Mouse (Mus musculus): Measurements from ENCODE around the gene Ccr7. TPM values are rescaled to one million over a fixed set of nuclear protein-coding genes. Genes with fewer than 3 reads are reported as not detected.
A peak's percentile ranks its signal among the peaks of the same experiment; 100 is the strongest.

Gene Ccr7
- polyA plus RNA-seq, 1 experiment, result 2.0 TPM

DNA sequence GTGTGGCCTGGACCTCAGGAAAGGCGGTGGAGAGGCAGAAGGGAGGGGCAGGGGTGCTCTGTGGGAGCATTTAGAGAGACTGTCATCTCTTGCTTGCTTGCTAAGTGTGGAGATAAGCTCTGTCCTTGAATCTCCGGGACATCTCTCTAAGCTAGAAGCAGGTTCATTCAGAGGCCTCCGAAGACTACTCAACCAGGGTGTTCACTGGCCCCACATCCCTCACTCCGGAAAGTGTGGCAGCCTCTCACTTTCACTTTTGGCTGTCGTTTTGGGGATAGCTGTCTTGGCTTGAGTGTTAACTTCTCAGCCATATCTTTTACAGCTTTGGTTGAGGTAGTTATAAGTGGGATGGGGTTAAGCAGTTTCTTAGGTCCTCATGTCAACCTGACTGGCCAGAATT is 10.4 kb downstream of the Ccr7 start:
- Histone ChIP-seq H3K27me3 (ENCODE audit: control insufficient read depth, insufficient read depth, low read length) (no peaks in the 10 kb centered on the region), H3K36me3 (ENCODE audit: control insufficient read depth, insufficient read depth, low read length) (no peaks in the 10 kb centered on the region), H3K4me1 (ENCODE audit: control insufficient read depth, insufficient read depth, low read length) (no peaks in the 10 kb centered on the region), H3K4me3 (ENCODE audit: control insufficient read depth, low read depth, low read length) (peak overlapping the region; percentile 66), H3K27ac (ENCODE audit: control insufficient read depth, insufficient read depth, low read depth, low read length) (no peak overlapping the region)
- no peak for TF ChIP-seq POLR2A (IDR thresholded peaks at IDR 0.05; ENCODE audit: control insufficient read depth, low read depth, low read length)
- no peak for TF ChIP-seq CTCF (IDR thresholded peaks at IDR 0.05; ENCODE audit: control insufficient read depth, insufficient read depth, insufficient replicate concordance, low read depth, low read length)

DNA sequence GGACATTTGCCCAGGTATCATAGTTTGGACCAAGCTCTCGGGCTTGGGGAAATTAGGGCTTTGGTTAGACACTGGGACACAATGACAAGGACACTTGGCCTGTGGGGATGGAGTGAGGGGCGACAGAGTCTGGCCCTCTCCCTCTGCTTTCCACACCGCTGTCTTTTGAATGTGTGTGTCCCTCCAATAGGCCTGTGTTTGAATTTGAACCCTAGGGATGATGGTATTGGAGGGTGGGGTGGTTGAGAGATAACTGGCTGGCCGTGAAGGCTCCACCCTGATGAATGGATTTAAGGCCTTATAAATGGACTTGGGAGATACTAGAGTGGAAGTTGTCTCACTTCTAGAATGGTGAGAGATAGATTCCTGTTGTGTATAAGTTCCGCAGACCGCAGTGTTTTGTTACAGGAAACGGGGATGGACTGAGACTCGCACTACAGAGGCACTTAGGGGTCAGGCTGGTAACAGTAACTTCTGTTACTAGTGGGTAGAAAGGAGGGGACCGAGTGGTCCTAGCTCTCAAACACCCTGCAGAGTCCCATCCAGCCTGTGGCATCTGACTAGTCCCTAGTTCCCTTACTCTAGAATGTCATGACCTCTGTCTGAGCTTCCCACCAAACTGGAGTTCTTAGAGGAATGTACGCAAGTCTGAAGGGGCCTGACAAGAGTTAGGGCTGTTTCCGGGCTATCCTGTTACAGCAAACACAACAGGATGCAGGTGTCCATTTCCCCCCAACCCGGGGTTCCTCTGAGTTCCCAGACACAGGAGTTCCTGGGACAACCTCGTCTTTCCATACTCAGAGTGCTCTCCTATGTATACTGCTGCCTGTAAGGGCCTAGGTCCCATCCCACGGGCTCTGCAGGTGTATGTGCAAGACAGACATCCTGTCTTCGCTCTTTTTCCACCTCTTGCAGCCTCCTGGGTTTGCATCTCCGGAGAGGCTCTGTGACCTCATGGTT is 11.5 kb downstream of the Ccr7 start:
- H3K36me3 ChIP-seq (ENCODE audit: control insufficient read depth, insufficient read depth, low read length), result no peaks in the 10 kb centered on the region
- H3K27me3 ChIP-seq (ENCODE audit: control insufficient read depth, insufficient read depth, low read length), result no peaks in the 10 kb centered on the region
- H3K4me3 ChIP-seq (ENCODE audit: control insufficient read depth, low read depth, low read length), result no peak overlapping the region
- no peaks in the 10 kb centered on the region for H3K4me1 ChIP-seq (ENCODE audit: control insufficient read depth, insufficient read depth, low read length)
- no peak overlapping the region for H3K27ac ChIP-seq (ENCODE audit: control insufficient read depth, insufficient read depth, low read depth, low read length)
- TF ChIP-seq CTCF (IDR thresholded peaks at IDR 0.05; ENCODE audit: control insufficient read depth, insufficient read depth, insufficient replicate concordance, low read depth, low read length), result no peak
- no peak for TF ChIP-seq POLR2A (IDR thresholded peaks at IDR 0.05; ENCODE audit: control insufficient read depth, low read depth, low read length)

DNA sequence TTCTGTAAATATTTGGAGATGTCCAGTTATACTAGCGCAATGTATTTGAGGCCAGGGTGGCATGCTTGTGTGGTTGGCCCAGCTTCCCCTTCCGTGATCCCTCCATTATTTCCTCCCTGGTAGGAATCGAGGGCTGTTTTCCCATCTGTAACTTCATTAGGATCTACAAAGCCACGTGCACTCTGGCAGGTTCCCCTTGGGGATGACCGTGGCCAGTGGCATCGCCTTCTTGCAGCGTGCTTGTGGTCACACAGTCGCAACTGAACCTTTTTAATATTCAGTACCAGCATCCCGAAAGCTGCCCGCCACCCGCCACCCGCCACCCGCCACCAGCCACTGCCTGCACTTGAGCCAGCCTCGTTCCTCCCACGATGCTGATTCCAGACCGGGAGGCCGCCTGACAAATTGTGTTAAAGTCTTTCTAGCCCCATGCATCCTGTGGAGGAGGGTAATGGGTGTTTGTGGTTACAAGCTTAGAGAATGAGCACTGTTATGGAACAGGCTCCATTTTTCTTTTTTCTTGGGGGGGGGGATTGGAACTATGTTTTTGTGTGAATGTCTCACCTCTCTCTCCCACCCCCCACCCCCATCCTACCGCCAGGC is 12.3 kb downstream of the Ccr7 start:
- Histone ChIP-seq H3K4me1 (ENCODE audit: control insufficient read depth, insufficient read depth, low read length) (no peaks in the 10 kb centered on the region), H3K36me3 (ENCODE audit: control insufficient read depth, insufficient read depth, low read length) (no peaks in the 10 kb centered on the region), H3K27ac (ENCODE audit: control insufficient read depth, insufficient read depth, low read depth, low read length) (no peak overlapping the region), H3K27me3 (ENCODE audit: control insufficient read depth, insufficient read depth, low read length) (no peaks in the 10 kb centered on the region), H3K4me3 (ENCODE audit: control insufficient read depth, low read depth, low read length) (no peak overlapping the region)
- no peak for TF ChIP-seq POLR2A (IDR thresholded peaks at IDR 0.05; ENCODE audit: control insufficient read depth, low read depth, low read length)
- no peak for TF ChIP-seq CTCF (IDR thresholded peaks at IDR 0.05; ENCODE audit: control insufficient read depth, insufficient read depth, insufficient replicate concordance, low read depth, low read length)

DNA sequence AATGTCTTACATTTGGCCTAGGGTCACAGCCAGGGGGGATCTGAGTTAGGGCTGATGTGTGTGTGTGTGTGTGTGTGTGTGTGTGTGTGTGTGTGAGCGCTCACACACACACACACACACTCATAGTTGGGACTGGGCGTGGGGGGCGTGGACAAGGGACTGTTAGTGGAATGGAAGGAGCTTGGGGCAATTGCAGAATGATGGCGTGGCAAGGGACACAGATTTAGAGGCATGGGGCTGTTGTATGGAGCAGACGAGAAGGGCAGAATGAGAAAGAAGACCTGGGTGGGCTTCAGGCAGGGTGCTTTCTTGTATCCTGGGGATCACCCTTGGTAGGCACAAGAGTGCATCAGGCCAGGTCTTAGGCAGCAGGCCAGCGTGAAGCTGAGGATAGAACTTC is 12.8 kb downstream of the Ccr7 start:
- Histone ChIP-seq H3K4me1 (ENCODE audit: control insufficient read depth, insufficient read depth, low read length) (no peaks in the 10 kb centered on the region), H3K27me3 (ENCODE audit: control insufficient read depth, insufficient read depth, low read length) (no peaks in the 10 kb centered on the region), H3K4me3 (ENCODE audit: control insufficient read depth, low read depth, low read length) (no peak overlapping the region), H3K27ac (ENCODE audit: control insufficient read depth, insufficient read depth, low read depth, low read length) (peak overlapping the region; percentile 15; the same call in 1 of the 2 replicates), H3K36me3 (ENCODE audit: control insufficient read depth, insufficient read depth, low read length) (no peaks in the 10 kb centered on the region)
- TF ChIP-seq CTCF (IDR thresholded peaks at IDR 0.05; ENCODE audit: control insufficient read depth, insufficient read depth, insufficient replicate concordance, low read depth, low read length) (no peak), POLR2A (IDR thresholded peaks at IDR 0.05; ENCODE audit: control insufficient read depth, low read depth, low read length) (no peak)

DNA sequence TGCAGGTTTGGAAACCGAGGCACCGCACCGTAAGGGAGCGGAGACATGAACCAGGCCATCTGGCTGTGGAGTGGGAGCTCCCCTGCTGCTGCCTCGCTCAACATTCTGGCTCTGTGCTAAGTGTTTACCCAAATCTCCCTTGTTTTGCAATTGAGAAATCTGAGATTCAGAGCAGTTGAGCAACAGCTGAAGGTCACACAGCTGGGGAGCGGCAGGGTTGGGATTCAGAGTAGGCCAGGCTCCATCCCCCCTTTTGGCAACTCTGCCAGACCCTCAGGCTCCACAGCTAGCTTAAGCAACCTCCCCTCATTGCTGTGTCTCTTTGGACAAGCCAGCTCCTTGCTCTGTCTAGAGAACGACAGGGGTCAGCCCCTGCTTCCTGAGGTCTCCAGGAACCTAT is 13.3 kb downstream of the Ccr7 start:
- H3K36me3 ChIP-seq (ENCODE audit: control insufficient read depth, insufficient read depth, low read length), result no peaks in the 10 kb centered on the region
- no peak overlapping the region for H3K4me3 ChIP-seq (ENCODE audit: control insufficient read depth, low read depth, low read length)
- H3K27me3 ChIP-seq (ENCODE audit: control insufficient read depth, insufficient read depth, low read length), result no peaks in the 10 kb centered on the region
- TF ChIP-seq POLR2A (IDR thresholded peaks at IDR 0.05; ENCODE audit: control insufficient read depth, low read depth, low read length), result peak; percentile 42; the same call in 1 of the 2 replicates
- no peak for TF ChIP-seq CTCF (IDR thresholded peaks at IDR 0.05; ENCODE audit: control insufficient read depth, insufficient read depth, insufficient replicate concordance, low read depth, low read length)
- peak overlapping the region; percentile 15 for H3K27ac ChIP-seq (ENCODE audit: control insufficient read depth, insufficient read depth, low read depth, low read length)
- no peaks in the 10 kb centered on the region for H3K4me1 ChIP-seq (ENCODE audit: control insufficient read depth, insufficient read depth, low read length)

DNA sequence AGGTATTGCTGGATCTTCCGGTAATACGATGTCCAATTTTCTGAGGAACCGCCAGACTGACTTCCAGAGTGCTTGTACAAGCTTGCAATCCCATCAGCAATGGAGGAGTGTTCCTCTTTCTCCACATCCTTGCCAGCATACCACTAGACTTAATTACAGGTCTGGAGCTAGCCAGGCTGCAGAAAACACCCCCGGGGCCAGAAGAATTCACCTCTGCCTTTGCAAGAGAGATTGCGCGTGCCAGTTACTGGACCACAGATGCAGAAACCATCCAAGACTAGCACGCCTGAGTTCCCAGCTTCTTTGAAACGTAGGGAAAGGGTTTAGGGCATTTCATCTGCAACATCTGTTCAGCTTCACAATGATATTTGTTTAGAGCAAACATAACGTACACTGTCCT is 15.9 kb downstream of the Ccr7 start:
- TF ChIP-seq CTCF (IDR thresholded peaks at IDR 0.05; ENCODE audit: control insufficient read depth, insufficient read depth, insufficient replicate concordance, low read depth, low read length), result no peak
- no peak for TF ChIP-seq POLR2A (IDR thresholded peaks at IDR 0.05; ENCODE audit: control insufficient read depth, low read depth, low read length)
- Histone ChIP-seq H3K4me3 (ENCODE audit: control insufficient read depth, low read depth, low read length) (no peak overlapping the region), H3K27me3 (ENCODE audit: control insufficient read depth, insufficient read depth, low read length) (no peaks in the 10 kb centered on the region), H3K4me1 (ENCODE audit: control insufficient read depth, insufficient read depth, low read length) (no peaks in the 10 kb centered on the region), H3K36me3 (ENCODE audit: control insufficient read depth, insufficient read depth, low read length) (no peaks in the 10 kb centered on the region), H3K27ac (ENCODE audit: control insufficient read depth, insufficient read depth, low read depth, low read length) (no peak overlapping the region)

DNA sequence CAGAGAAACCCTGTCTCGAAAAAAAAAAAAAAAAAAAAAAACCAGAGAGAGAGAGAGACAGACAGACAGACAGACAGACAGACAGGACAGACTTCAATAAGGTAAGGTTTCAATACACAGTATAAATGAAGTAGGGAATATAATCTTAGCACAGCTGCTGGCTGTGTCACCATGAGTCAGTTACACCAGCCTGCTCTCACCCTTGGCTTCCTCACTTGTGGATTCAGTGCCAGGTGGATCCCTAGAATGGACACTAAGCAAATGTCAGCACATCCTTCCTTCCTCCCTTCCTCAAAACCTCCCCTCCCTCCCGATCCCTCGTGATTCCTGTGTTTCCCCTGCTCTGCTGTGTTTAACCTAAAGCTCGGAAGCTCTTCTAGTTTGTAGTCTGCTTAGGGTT is 17.5 kb downstream of the Ccr7 start:
- Histone ChIP-seq H3K27me3 (ENCODE audit: control insufficient read depth, insufficient read depth, low read length) (no peaks in the 10 kb centered on the region), H3K36me3 (ENCODE audit: control insufficient read depth, insufficient read depth, low read length) (no peaks in the 10 kb centered on the region), H3K27ac (ENCODE audit: control insufficient read depth, insufficient read depth, low read depth, low read length) (no peak overlapping the region), H3K4me3 (ENCODE audit: control insufficient read depth, low read depth, low read length) (no peak overlapping the region), H3K4me1 (ENCODE audit: control insufficient read depth, insufficient read depth, low read length) (peaks cover 2% of the 10 kb centered on the region)
- TF ChIP-seq CTCF (IDR thresholded peaks at IDR 0.05; ENCODE audit: control insufficient read depth, insufficient read depth, insufficient replicate concordance, low read depth, low read length), result no peak
